In genomic region chr19:16970612-16971011, GRCm38 (mm10) we compare ENCODE assay signal across 19 mouse cellular contexts. TPM values are rescaled to one million over a fixed set of nuclear protein-coding genes. Genes with fewer than 3 reads are reported as not detected.
"Had no signal": no experiment of that assay in that cellular context is flagged by ENCODE, and none has a peak within 500 bp of the region (broad histone marks: within the 10 kb centered on the region; RNA-seq: fewer than 3 reads in every experiment).

No protein-coding gene starts in this region.

- H3K36me3 ChIP-seq: limb, embryonic 13.5 days; liver, embryonic 15.5 days; midbrain, embryonic 15.5 days; neural tube, embryonic 12.5 days had no signal

- H3K27ac ChIP-seq: layer of hippocampus, adult 2 months; limb, embryonic 13.5 days; liver, embryonic 15.5 days; midbrain, embryonic 15.5 days; neural tube, embryonic 12.5 days had no signal

- H3K9ac ChIP-seq: limb, embryonic 13.5 days; liver, embryonic 15.5 days; midbrain, embryonic 15.5 days; neural tube, embryonic 12.5 days had no signal

- H3K4me1 ChIP-seq: limb, embryonic 13.5 days; liver, embryonic 15.5 days; midbrain, embryonic 15.5 days; neural tube, embryonic 12.5 days had no signal

- H3K27me3 ChIP-seq: limb, embryonic 13.5 days; liver, embryonic 15.5 days; midbrain, embryonic 15.5 days; neural tube, embryonic 12.5 days had no signal

- H3K4me3 ChIP-seq: layer of hippocampus, adult 2 months; limb, embryonic 13.5 days; liver, embryonic 15.5 days; midbrain, embryonic 15.5 days; neural tube, embryonic 12.5 days had no signal

- ATAC-seq: lung, postnatal 0 days; midbrain, embryonic 15.5 days had no signal

- DNase-seq: kidney, adult 11 months; kidney, adult 9 months; kidney, postnatal 10 days; kidney, postnatal 4 days; left cerebral cortex, postnatal 4 days; lung, adult 2 months; lung, postnatal 4 days; right cerebral cortex, adult 18-20 months; right cerebral cortex, postnatal 25 days; thymus, adult 18-20 months; thymus, postnatal 14 days had no signal

- H3K4me2 ChIP-seq: limb, embryonic 13.5 days; liver, embryonic 15.5 days; midbrain, embryonic 11.5 days; midbrain, embryonic 15.5 days; neural tube, embryonic 12.5 days had no signal

- H3K9me3 ChIP-seq: limb, embryonic 13.5 days; liver, embryonic 15.5 days; midbrain, embryonic 15.5 days; neural tube, embryonic 12.5 days had no signal

RNA-seq across cellular contexts. Expression of gene Prune2, which starts 14.7 kb away (rescaled TPM):
- total RNA-seq: monocyte, adult 5-6 weeks had no signal
